Mouse (Mus musculus) ovary, postnatal 14 days (tissue): ENCODE measurements around the gene Spats1.
A peak's percentile ranks its signal among the peaks of the same experiment; 100 is the strongest.
"Not testable (repeated sequence)": the region's sequence is repeated elsewhere in the genome, so short reads cannot be mapped to it uniquely, and the experiment has no call there.

Experiments
- DNase-seq: peaks from one replicate; pipeline ENCODE4 v3.0.0; 2022; ENCODE audit warnings: low spot score

Spats1 gene

GRCm38 (mm10) chr17:45447063-45447462 lies 28.2 kb downstream of the Spats1 start:
- no peak for DNase-seq

- DNase-seq = no peak
These were observed 29.3 kb downstream of the Spats1 start for GRCm38 (mm10) chr17:45445923-45446322.

DNA sequence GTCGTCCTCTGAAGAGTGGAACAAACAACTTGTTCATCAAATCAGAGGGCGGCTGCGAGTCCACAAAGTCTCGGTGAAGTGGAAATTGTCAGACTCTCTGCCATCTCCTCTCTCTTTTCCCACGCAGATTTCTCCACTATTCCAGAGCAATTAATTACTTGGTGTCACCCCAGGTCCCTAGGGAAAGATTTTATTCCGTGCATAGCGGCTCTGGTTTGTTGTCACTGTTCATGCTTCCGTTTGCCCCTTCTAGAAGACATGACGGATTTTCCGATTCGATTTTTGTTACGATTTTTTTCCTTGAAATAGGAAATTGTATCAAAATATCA lies 41.0 kb downstream of the Spats1 start:
- no peak for DNase-seq

GRCm38 (mm10) chr17:45433419-45434261 lies 41.6 kb downstream of the Spats1 start, which contains the start of gene Cdc5l:
Gene Cdc5l, minus strand, starts transcription at chr17:45433737.
- peak; percentile 94 for DNase-seq

DNA sequence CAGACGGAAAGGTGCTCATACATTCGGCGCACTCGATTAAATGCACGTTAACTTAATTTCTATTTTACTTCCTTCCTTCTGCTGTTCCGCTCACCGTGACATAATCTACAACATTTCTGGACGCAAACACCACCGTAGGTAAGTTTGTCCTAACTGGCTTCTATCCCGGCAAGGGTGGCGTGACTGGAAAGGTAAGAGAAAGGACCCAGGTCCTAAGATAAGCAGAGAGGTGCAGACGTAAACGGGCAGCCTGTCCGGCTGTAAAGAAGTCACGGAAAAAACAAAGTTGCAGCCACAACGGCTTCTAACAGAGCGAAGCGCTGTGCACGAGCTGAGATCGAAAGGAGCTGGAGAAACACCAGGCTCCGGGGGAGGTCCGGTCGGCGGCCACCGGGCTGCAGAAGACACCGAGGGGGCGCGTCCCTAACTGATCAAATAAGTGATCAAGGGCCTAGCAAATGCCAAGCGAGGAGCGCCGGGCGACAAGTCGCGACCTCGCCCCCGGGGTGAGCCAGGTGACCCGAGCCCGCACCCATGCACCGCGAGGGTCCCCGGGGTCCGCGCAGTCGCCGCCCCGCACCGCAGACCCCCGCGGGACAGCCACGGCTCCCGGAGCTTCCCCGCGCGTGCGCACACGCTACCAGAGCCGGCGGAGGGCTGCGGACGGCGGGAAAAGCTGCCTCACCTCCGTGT lies 42.4 kb downstream of the Spats1 start:
- peak; percentile 29 for DNase-seq

- DNase-seq = no peak
These were observed 43.2 kb downstream of the Spats1 start for GRCm38 (mm10) chr17:45432007-45432406.

DNA sequence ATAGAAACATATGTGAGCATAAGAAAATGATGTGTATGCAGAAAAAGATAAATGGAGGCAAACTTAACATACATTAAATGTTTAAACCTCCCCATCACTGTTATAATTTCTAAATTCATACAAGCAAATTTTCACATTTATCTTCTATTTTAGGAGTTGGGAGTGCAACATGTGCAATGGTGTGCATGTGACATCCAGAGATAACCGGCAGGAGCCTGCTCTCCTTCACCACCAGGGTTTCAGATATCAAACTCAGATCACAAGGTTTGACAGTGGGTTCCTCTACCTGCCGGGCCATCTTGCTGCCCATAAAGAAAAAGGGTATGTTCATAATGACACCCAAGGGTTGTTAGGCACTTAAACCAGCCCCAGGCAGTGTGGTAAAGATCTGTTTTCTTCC lies 57.8 kb downstream of the Spats1 start:
- DNase-seq = no peak

DNA sequence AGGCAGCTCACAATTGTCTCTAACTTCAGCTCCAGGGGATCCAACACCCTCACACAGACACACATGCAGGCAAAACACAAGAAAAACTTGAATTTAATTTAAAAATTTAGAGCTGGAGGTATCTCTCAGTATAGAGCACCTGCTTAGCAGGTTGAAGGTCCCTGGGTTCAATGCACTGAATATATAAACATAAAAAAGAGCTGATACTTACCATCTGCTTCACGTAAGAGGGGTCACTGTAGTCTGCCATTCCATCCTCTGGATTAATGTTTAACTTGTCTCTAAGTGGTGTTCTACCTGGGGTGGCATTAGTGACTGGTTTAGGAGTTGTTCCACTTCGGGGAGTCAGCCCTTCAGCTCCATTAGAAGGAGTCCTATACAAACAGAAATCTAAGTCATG lies 63.6 kb downstream of the Spats1 start:
- DNase-seq = not testable (repeated sequence)

DNA sequence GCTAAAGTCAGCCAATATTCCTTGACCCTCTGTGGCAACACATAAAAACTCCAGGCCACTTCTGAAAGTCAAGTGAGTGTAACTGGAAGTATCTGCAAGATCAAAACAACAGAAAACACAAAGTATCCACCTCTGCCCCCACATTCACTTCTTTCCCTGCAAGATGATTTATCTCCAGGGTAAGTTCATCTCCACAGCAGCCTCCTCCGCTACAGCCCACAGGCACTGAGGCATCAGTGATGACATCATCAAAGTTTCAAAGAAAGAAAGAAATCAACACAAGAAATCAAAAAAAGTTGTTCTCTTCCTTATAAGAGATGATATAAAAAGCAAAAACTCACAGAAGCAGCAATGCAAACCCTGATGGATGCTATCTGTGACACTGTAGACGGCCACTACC lies 66.5 kb downstream of the Spats1 start:
- no peak for DNase-seq

DNA sequence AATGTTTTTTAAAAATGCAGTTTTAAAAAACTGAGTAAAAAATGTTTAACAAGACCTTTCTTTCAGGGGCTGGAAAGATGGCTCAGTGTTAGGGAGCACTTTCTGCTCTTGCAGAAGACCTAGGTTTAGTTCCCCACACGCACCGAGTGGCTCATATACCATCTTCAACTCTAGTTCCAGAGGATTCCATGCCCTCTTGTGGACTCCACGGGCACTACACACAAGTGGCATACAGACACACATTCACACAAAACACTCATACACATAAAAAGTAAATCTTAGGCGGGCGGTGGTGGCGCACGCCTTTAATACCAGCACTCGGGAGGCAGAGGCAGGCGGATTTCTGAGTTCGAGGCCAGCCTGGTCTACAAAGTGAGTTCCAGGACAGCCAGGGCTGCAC lies 68.9 kb downstream of the Spats1 start:
- no peak for DNase-seq

GRCm38 (mm10) chr17:45403207-45403606 lies 72.0 kb downstream of the Spats1 start:
- peak; percentile 47 for DNase-seq

DNA sequence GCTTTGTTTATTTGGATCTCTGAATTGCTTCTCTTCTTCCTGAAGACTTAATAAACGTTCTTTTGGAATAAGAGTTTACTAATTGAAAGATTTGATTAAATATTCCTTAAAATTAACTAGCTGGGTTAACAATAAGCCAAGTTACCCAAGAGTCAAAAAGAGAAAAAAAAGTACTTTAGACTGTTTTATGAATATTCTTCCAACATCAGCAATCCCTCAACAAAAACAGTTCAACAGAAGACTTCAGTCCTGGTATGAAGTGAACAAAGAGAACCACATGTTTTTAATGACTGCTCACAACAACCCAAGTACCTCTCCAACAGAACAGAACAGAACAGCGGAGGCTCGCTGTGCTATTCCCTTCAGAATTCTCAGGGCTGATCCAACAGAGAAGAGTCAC lies 72.6 kb downstream of the Spats1 start:
- DNase-seq = no peak

DNA sequence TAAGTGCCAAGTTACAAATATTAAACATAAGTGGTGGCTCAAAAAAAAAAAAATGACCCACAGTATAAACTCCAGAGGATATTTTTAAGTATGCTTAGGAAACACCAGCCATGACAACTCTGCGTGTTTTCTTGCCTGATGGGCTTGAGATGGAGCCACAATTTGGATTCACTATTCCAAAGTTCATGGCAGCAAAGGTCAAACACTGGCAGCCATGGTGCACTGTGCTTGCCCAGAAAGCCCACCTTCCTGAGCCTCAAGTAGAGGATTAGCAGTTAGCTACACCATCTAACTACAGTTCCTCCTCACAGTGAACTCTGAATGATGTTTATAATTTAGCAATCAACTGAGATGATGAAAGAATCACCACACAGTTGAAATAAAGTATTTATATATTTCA lies 73.1 kb downstream of the Spats1 start:
- DNase-seq = no peak

DNA sequence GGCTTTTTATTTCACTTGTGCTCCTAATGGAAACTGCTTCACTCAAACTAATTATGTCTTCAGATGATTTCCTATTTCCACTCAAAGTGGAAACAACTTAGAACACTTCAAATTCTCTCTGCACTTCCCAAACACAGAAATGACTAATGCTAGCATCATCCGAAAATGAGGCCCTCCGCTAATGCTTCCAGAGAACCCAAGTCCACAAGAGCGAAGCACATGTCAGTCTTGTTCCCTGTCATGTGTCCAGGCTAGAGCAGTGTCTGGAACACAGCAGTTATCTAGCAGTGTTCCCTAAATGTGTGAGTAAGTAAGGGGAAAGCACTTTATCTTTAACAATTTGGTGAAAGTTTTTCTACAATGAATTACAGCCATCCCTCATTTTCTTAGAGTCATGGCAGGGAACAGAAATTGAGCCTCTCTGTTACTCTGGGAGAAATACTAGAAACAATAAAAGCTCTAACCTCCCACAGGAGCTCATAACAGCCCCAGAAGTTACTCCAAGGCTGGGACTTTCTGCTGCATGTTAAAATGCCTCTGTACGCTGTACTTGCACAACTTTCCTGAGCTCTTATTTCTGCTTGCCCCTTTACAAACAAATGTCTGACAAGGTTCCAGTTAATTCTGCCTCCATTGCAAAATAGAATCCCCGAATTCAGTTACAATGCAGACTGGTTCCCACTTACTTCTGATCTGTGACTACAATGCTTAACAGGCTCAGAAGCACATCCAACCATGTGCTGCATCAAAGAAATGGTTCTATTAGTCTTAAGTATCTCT lies 73.9 kb downstream of the Spats1 start:
- DNase-seq = no peak

DNA sequence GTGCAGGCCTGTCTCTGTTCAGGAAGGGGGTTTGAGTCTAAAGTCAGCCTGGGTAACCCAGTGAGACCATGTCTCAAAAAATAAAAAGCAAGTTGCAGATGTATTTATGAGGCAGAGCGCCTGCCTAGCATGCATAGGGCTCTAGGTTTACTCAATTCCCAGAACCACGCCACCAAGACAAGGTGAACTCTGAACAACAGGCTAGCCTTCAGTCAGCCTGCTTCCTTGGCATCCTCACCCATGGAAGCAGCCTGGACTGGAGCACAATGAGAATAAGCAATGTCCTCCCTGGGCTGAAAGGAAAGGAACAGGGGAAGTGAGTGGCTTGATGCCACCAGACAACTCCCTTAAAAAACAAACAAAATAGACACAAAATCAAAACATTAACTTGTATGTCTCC lies 77.2 kb downstream of the Spats1 start:
- DNase-seq = no peak

- no peak for DNase-seq
These were observed 77.7 kb downstream of the Spats1 start for GRCm38 (mm10) chr17:45397541-45397940.

DNA sequence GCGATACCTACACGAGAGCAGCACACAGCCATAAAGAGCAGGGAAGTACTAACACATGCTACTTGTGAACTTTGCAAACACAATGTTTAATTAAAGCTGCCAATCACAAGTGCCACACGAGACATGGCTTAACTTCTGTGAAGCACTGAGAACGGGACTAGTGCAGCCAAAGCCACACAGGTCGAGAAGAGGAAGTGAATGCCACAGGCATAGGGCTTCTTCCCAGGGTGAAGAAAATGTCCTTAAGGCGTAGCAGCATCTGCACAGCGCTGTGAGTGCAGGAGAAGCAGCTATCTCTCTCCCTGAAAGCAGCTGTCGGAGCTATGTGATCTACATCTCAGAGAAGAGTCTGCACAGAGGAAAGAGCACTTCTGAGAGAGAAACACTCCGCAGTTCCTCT lies 80.6 kb downstream of the Spats1 start:
- DNase-seq = no peak

- no peak for DNase-seq
These were observed 81.5 kb downstream of the Spats1 start for GRCm38 (mm10) chr17:45393765-45394164.
